Mouse (Mus musculus) C2C12 (cell line): ENCODE results near the gene Mier1. TPM values are rescaled to one million over a fixed set of nuclear protein-coding genes. Genes with fewer than 3 reads are reported as not detected.

Experiments
- H3K27me3 ChIP-seq: one replicate; pipeline ENCODE4 v1.6.1; 2011; ENCODE audit not compliant: control insufficient read depth, insufficient read depth, insufficient read length
- H3K36me3 ChIP-seq: one replicate; pipeline ENCODE4 v1.6.1; 2011; ENCODE audit not compliant: control insufficient read depth, insufficient read depth
- H3K4me3 ChIP-seq: one replicate; pipeline ENCODE4 v1.5.1; 2011; ENCODE audit warnings: mild to moderate bottlenecking, control low read depth; ENCODE audit not compliant: poor library complexity, insufficient read depth, severe bottlenecking
- H3K79me2 ChIP-seq: one replicate; pipeline ENCODE4 v1.6.1; 2011; ENCODE audit not compliant: control insufficient read depth, insufficient read depth
- H3K79me3 ChIP-seq: one replicate; pipeline ENCODE4 v1.6.1; 2011; ENCODE audit warnings: low read depth, control low read depth
- H3ac ChIP-seq: one replicate; pipeline ENCODE3; 2011; ENCODE audit warnings: low read depth; ENCODE audit not compliant: control insufficient read depth, insufficient read length
- CEBPB ChIP-seq: IDR thresholded peaks from one replicate; pipeline ENCODE4 v1.6.1; 2011; ENCODE audit warnings: low read depth, mild to moderate bottlenecking, control low read depth, moderate library complexity
- CTCF ChIP-seq: IDR thresholded peaks from one replicate; pipeline ENCODE4 v1.5.1; 2011; ENCODE audit not compliant: control insufficient read depth, insufficient read depth, insufficient read length
- FOSL1 ChIP-seq: IDR thresholded peaks from one replicate; pipeline ENCODE4 v1.8.0; 2011; ENCODE audit warnings: mild to moderate bottlenecking, low read length; ENCODE audit not compliant: poor library complexity, insufficient read depth, severe bottlenecking
- MAX ChIP-seq: IDR thresholded peaks from one replicate; pipeline ENCODE4 v1.6.1; 2011; ENCODE audit warnings: mild to moderate bottlenecking, control low read depth
- MYOD1 ChIP-seq: IDR thresholded peaks from one replicate; pipeline ENCODE4 v1.6.1; 2011; ENCODE audit warnings: low read depth; ENCODE audit not compliant: control insufficient read depth, insufficient read length
- MYOG ChIP-seq: IDR thresholded peaks from one replicate; pipeline ENCODE4 v1.6.1; 2011; ENCODE audit not compliant: control insufficient read depth, insufficient read length; ENCODE audit errors: extremely low read depth
- USF1 ChIP-seq: IDR thresholded peaks from one replicate; pipeline ENCODE4 v1.6.1; 2011; ENCODE audit warnings: low read depth, mild to moderate bottlenecking, control low read depth, moderate library complexity
- polyA plus RNA-seq: library from polyadenylated mRNA; unstranded; fragments of >200 nt; fragmentation: generic; extraction: Trizol; gene quantifications from one replicate; pipeline ENCODE4 v1.2.1, GENCODE M21; 2012; ENCODE audit warnings: missing spikeins

Mier1 gene
- polyA plus RNA-seq, 1 experiment = 7.4 TPM

DNA sequence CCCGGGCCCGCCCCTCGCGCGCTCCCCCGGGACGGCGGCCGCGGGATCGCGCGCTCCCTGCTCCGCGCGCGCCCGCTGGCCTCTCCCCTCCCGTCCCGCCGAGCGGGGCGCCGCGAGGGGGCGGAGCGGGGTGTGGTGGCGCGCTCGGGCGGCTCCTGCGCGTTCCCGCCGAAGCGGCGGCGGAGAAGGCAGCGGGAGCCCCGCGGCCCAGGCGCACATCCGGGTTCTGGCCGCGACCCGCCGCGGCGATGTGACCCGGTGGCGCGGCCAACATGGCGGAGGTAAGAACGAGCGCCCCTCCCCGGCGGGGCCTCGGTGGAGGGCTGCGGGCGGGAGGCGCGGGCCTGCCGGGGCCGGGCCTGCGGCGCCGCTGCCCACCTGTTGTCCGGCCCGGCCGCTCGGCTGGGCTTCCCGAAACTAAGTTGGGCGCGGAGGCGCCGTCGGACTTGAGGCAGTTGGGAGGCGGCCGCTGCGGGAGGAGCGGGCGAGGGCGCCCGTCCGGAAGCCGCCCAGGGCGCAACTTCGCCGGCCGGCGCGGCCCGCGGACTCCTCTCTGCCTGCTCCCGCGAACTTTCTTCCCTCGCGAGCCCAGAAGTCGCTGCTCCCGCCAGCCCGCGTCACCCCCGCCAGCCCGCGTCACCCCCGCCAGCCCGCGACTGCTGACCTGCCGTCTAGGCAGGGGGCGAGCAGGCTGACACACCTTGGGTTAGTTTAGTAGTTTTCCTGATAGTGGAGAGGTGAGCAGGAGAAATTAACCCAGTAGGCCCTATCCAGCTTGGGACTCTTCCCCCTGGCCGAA lies 5.2 kb downstream of the Mier1 start:
- H3ac ChIP-seq = peak overlapping the region; percentile 88
- no peak for TF ChIP-seq FOSL1
- TF ChIP-seq CEBPB = no peak
- TF ChIP-seq USF1 = no peak
- no peak for TF ChIP-seq MYOG
- no peak for TF ChIP-seq CTCF
- TF ChIP-seq MAX = no peak
- TF ChIP-seq MYOD1 = no peak
- no peaks in the 10 kb centered on the region for H3K27me3 ChIP-seq
- H3K4me3 ChIP-seq = peak overlapping the region; percentile 61
- peaks cover 57% of the 10 kb centered on the region for H3K79me3 ChIP-seq
- peaks cover 69% of the 10 kb centered on the region for H3K79me2 ChIP-seq
- no peaks in the 10 kb centered on the region for H3K36me3 ChIP-seq

DNA sequence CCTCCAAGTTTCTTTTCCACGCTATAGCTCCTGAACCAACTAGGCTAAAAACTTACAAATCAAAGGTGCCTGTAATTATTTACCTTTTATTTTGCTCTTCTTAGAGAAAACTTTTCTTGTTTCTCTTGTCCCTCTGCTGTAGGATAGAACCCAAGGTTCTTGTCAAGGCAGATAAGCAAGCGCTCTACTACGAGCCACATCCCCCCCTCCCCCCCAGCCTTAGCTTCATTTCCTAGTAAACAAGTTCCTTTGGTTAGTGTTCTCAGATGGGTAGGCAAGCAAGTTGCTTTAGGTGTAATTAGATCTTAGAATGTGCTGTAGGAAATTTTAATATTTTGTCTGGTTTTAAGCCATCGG lies 5.8 kb downstream of the Mier1 start:
- Histone ChIP-seq H3K79me3 (peaks cover 62% of the 10 kb centered on the region), H3K79me2 (peaks cover 72% of the 10 kb centered on the region), H3ac (peak overlapping the region; percentile 88), H3K27me3 (no peaks in the 10 kb centered on the region), H3K36me3 (peaks cover 1% of the 10 kb centered on the region), H3K4me3 (peak overlapping the region; percentile 61)
- no peak for TF ChIP-seq MYOD1
- no peak for TF ChIP-seq MYOG
- no peak for TF ChIP-seq CTCF
- no peak for TF ChIP-seq MAX
- no peak for TF ChIP-seq CEBPB
- no peak for TF ChIP-seq USF1
- TF ChIP-seq FOSL1 = no peak

GRCm38 (mm10) chr4:103120395-103120794 lies 6.2 kb downstream of the Mier1 start:
- H3K79me2 ChIP-seq = peaks cover 72% of the 10 kb centered on the region
- H3K79me3 ChIP-seq = peaks cover 63% of the 10 kb centered on the region
- TF ChIP-seq MYOG = no peak
- no peak for TF ChIP-seq MAX
- no peak for TF ChIP-seq MYOD1
- TF ChIP-seq CTCF = no peak
- no peak for TF ChIP-seq FOSL1
- TF ChIP-seq CEBPB = no peak
- no peak for TF ChIP-seq USF1
- no peak overlapping the region for H3ac ChIP-seq
- H3K4me3 ChIP-seq = peak overlapping the region; percentile 61
- H3K27me3 ChIP-seq = no peaks in the 10 kb centered on the region
- H3K36me3 ChIP-seq = peaks cover 3% of the 10 kb centered on the region

DNA sequence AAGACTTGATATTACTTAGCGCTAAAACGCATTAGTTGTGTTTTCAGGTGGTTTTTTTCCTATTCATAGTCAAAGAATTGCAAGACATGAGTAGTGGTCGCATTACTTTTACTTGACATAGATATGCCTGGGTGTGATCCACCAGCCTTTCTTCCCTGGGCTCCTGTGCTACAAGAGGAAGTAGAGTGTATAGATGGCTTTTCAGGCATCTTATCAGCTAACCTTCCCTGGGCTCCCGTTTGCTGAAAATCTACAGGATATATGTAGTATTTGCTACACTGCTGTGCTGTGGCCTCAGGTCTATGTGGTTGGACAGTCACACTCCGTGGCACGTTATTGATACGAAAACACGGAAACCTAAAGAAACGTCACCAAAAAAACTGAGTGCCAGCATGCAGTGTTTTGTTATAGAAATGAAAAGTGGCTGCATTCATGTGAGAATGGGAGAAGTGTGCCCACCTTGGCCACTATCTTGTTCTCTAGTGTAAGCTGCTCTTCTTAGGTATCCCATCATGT lies 6.7 kb downstream of the Mier1 start:
- no peaks in the 10 kb centered on the region for H3K27me3 ChIP-seq
- peaks cover 3% of the 10 kb centered on the region for H3K36me3 ChIP-seq
- H3K79me3 ChIP-seq = peaks cover 65% of the 10 kb centered on the region
- no peak for TF ChIP-seq MYOD1
- TF ChIP-seq CTCF = no peak
- TF ChIP-seq MYOG = no peak
- no peak for TF ChIP-seq CEBPB
- no peak overlapping the region for H3K4me3 ChIP-seq
- H3K79me2 ChIP-seq = peaks cover 72% of the 10 kb centered on the region
- no peak overlapping the region for H3ac ChIP-seq

DNA sequence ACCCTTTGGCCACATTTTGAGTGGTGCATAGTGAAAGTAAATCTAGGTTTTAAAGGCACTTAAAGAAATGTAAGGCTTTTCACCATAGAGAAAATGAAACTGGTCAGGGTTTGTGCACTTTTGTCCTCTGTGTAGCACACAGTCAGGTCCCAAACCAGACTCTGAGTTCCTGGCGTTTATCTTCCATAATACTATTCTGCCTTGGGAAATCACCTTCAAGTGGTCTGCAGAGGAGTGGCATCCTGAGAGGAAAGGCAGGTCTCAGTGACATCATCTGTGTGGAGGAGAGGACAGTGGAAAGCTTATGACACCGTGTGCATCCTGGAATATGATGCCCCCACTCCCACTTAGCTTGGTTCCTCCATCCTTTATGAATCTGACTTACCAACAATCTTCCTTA lies 8.9 kb downstream of the Mier1 start:
- peaks cover 81% of the 10 kb centered on the region for H3K79me3 ChIP-seq
- peaks cover 11% of the 10 kb centered on the region for H3K36me3 ChIP-seq
- no peaks in the 10 kb centered on the region for H3K27me3 ChIP-seq
- H3ac ChIP-seq = no peak overlapping the region
- no peak for TF ChIP-seq USF1
- TF ChIP-seq MYOD1 = no peak
- TF ChIP-seq MAX = no peak
- TF ChIP-seq CEBPB = no peak
- no peak for TF ChIP-seq MYOG
- TF ChIP-seq FOSL1 = no peak
- no peak for TF ChIP-seq CTCF
- H3K79me2 ChIP-seq = peaks cover 86% of the 10 kb centered on the region
- no peak overlapping the region for H3K4me3 ChIP-seq

- H3K27me3 ChIP-seq = no peaks in the 10 kb centered on the region
- TF ChIP-seq CTCF (no peak), USF1 (no peak), MAX (no peak), CEBPB (no peak), MYOG (no peak), MYOD1 (no peak), FOSL1 (no peak)
- H3ac ChIP-seq = no peak overlapping the region
- peaks cover 16% of the 10 kb centered on the region for H3K36me3 ChIP-seq
- H3K79me2 ChIP-seq = peaks cover 91% of the 10 kb centered on the region
- no peak overlapping the region for H3K4me3 ChIP-seq
- H3K79me3 ChIP-seq = peaks cover 86% of the 10 kb centered on the region
Measured at GRCm38 (mm10) chr4:103123606-103124005, 9.4 kb downstream of the Mier1 start.
